Mouse (Mus musculus) erythroblast, embryonic 14.5 days (primary cell): ENCODE measurements around the gene Ubtd1.

Source experiments
- GATA1 ChIP-seq: IDR thresholded peaks from 2 replicates; pipeline ENCODE4 v1.6.1; 2012; ENCODE audit warnings: low read length, inconsistent platforms, mixed read lengths
- TAL1 ChIP-seq: IDR thresholded peaks from 3 replicates; pipeline ENCODE4 v1.6.1; 2012; ENCODE audit warnings: low read length, inconsistent platforms, mixed read lengths

GRCm38 (mm10) chr19:41991926-41992477 is 10.4 kb downstream of the Ubtd1 start:
- TF ChIP-seq GATA1 (no peak), TAL1 (no peak)
